Mouse (Mus musculus): Measurements from ENCODE around the gene Iqgap2.

DNA sequence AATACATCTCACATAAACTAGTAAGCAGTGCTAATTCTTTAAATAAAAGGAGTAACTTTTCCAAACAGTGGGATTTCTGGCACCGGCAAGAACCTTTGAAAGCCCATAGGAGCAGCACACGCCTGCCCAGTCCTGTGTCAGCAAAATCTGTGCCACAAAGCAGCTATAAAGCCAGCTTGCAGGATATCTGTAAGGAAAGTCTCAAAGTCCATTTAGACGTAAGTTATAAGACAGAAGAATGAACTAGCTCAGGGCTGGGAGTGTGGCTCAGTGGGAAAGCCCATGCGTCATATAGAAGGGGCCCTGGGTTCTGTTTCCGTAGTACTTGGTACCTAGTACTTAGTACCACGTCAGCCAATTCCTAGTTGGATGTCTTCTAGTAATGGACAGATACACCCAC, 58.2 kb downstream of the Iqgap2 start:
- TF ChIP-seq CTCF (IDR thresholded peaks at IDR 0.05; ENCODE audit: extremely low read depth, insufficient read depth, low read length) (no peak), POLR2A (IDR thresholded peaks at IDR 0.05; ENCODE audit: extremely low read depth, insufficient read depth, low read length) (no peak)

All from cortical plate, adult 2 months (tissue).